Mouse (Mus musculus): ENCODE data around the gene Zbtb44. TPM values are rescaled to one million over a fixed set of nuclear protein-coding genes. Genes with fewer than 3 reads are reported as not detected.

The Zbtb44 gene
- total RNA-seq, 1 experiment: 33.7 TPM

- in situ Hi-C loops (cut with MboI; ENCODE audit: low sequenced_read_pairs in 2 of 2, unreplicated experiment in 2 of 2): no loop called here
- Histone ChIP-seq H3K36me3 (ENCODE audit: control insufficient read depth, insufficient read depth, low read length, poor library complexity, severe bottlenecking) (no peaks in the 10 kb centered on the region), H3K9ac (ENCODE audit: insufficient read depth, low read depth, low read length, poor library complexity, severe bottlenecking) (no peak overlapping the region), H3K9me3 (ENCODE audit: control insufficient read depth, insufficient read depth, low read depth, low read length) (no peaks in the 10 kb centered on the region), H3K4me3 (ENCODE audit: insufficient read depth in 1 of 2, low read depth in 1 of 2, low read length in 2 of 2, poor library complexity in 1 of 2, severe bottlenecking in 1 of 2) (no peak overlapping the region), H3K4me1 (ENCODE audit: control insufficient read depth in 2 of 2, insufficient read depth in 2 of 2, low read length in 2 of 2, poor library complexity in 1 of 2) (peaks cover 3 to 4% of the 10 kb centered on the region in 2 experiments; a peak in 3 of 4 replicates), H3K27ac (ENCODE audit: insufficient read depth, low read depth, low read length, poor library complexity, severe bottlenecking) (peak overlapping the region; percentile 93)
- no peak for DNase-seq (ENCODE audit: low read depth, low spot score)
- TF ChIP-seq ZNF384 (IDR thresholded peaks at IDR 0.05; ENCODE audit: low read depth, low read length) (no peak), ZC3H11A (IDR thresholded peaks at IDR 0.05; ENCODE audit: borderline replicate concordance, low read depth, low read length) (no peak), CHD2 (IDR thresholded peaks at IDR 0.05; ENCODE audit: low read depth, low read length) (no peak), MAFK (IDR thresholded peaks at IDR 0.05; ENCODE audit: insufficient read depth, low read depth, low read length) (no peak), HCFC1 (IDR thresholded peaks at IDR 0.05; ENCODE audit: borderline replicate concordance, insufficient read depth, low read length) (no peak)
Observed at GRCm38 (mm10) chr9:31018158-31018557, 12.3 kb upstream of the Zbtb44 start.

GRCm38 (mm10) chr9:31018705-31019104 is 11.7 kb upstream of the Zbtb44 start:
- peak overlapping the region; percentile 93 for H3K27ac ChIP-seq (ENCODE audit: insufficient read depth, low read depth, low read length, poor library complexity, severe bottlenecking)

GRCm38 (mm10) chr9:31028251-31028650 is 2.2 kb upstream of the Zbtb44 start:
- no peak for DNase-seq (ENCODE audit: low read depth, low spot score)
- no peak overlapping the region; the same call in 1 of the 2 replicates for H3K27ac ChIP-seq (ENCODE audit: insufficient read depth, low read depth, low read length, poor library complexity, severe bottlenecking)
- TF ChIP-seq ZNF384 (IDR thresholded peaks at IDR 0.05; ENCODE audit: low read depth, low read length) (no peak), MAFK (IDR thresholded peaks at IDR 0.05; ENCODE audit: insufficient read depth, low read depth, low read length) (no peak), CHD2 (IDR thresholded peaks at IDR 0.05; ENCODE audit: low read depth, low read length) (no peak), ZC3H11A (IDR thresholded peaks at IDR 0.05; ENCODE audit: borderline replicate concordance, low read depth, low read length) (no peak), HCFC1 (IDR thresholded peaks at IDR 0.05; ENCODE audit: borderline replicate concordance, insufficient read depth, low read length) (no peak)

More at GRCm38 (mm10) chr9:31018705-31019104, 11.7 kb upstream of the Zbtb44 start:
- no peaks in the 10 kb centered on the region for H3K9me3 ChIP-seq (ENCODE audit: control insufficient read depth, insufficient read depth, low read depth, low read length)
- no peak overlapping the region for H3K9ac ChIP-seq (ENCODE audit: insufficient read depth, low read depth, low read length, poor library complexity, severe bottlenecking)
- in situ Hi-C loops (cut with MboI; ENCODE audit: low sequenced_read_pairs in 2 of 2, unreplicated experiment in 2 of 2): no loop called here
- no peak overlapping the region for H3K4me3 ChIP-seq (ENCODE audit: insufficient read depth in 1 of 2, low read depth in 1 of 2, low read length in 2 of 2, poor library complexity in 1 of 2, severe bottlenecking in 1 of 2)
- DNase-seq (ENCODE audit: low read depth, low spot score): peak; percentile 89
- no peaks in the 10 kb centered on the region for H3K36me3 ChIP-seq (ENCODE audit: control insufficient read depth, insufficient read depth, low read length, poor library complexity, severe bottlenecking)
- peaks cover 3 to 4% of the 10 kb centered on the region in 2 experiments; a peak in 3 of 4 replicates for H3K4me1 ChIP-seq (ENCODE audit: control insufficient read depth in 2 of 2, insufficient read depth in 2 of 2, low read length in 2 of 2, poor library complexity in 1 of 2)
- TF ChIP-seq HCFC1 (IDR thresholded peaks at IDR 0.05; ENCODE audit: borderline replicate concordance, insufficient read depth, low read length) (no peak), ZC3H11A (IDR thresholded peaks at IDR 0.05; ENCODE audit: borderline replicate concordance, low read depth, low read length) (no peak), ZNF384 (IDR thresholded peaks at IDR 0.05; ENCODE audit: low read depth, low read length) (no peak), CHD2 (IDR thresholded peaks at IDR 0.05; ENCODE audit: low read depth, low read length) (peak; percentile 91), MAFK (IDR thresholded peaks at IDR 0.05; ENCODE audit: insufficient read depth, low read depth, low read length) (no peak)

GRCm38 (mm10) chr9:31029751-31030511 is 513 bp upstream of the Zbtb44 start:
- H3K9ac ChIP-seq (ENCODE audit: insufficient read depth, low read depth, low read length, poor library complexity, severe bottlenecking): peak overlapping the region; percentile 95
- no peak for TF ChIP-seq CHD2 (IDR thresholded peaks at IDR 0.05; ENCODE audit: low read depth, low read length)
- no peak for TF ChIP-seq ZNF384 (IDR thresholded peaks at IDR 0.05; ENCODE audit: low read depth, low read length)
- no peak for TF ChIP-seq MAFK (IDR thresholded peaks at IDR 0.05; ENCODE audit: insufficient read depth, low read depth, low read length)
- 0 out of 2 replicates have a peak, but pooled peaks have one; percentile 6 for TF ChIP-seq HCFC1 (IDR thresholded peaks at IDR 0.05; ENCODE audit: borderline replicate concordance, insufficient read depth, low read length)
- no peak for TF ChIP-seq ZC3H11A (IDR thresholded peaks at IDR 0.05; ENCODE audit: borderline replicate concordance, low read depth, low read length)
- peak; percentile 90 for DNase-seq (ENCODE audit: low read depth, low spot score)
- H3K9me3 ChIP-seq (ENCODE audit: control insufficient read depth, insufficient read depth, low read depth, low read length): no peaks in the 10 kb centered on the region
- in situ Hi-C loops (cut with MboI; ENCODE audit: low sequenced_read_pairs in 2 of 2, unreplicated experiment in 2 of 2): no loop called here
- peaks cover 0 to 3% of the 10 kb centered on the region in 2 experiments; a peak in 1 of 4 replicates for H3K4me1 ChIP-seq (ENCODE audit: control insufficient read depth in 2 of 2, insufficient read depth in 2 of 2, low read length in 2 of 2, poor library complexity in 1 of 2)
- peak overlapping the region; percentile 93 for H3K27ac ChIP-seq (ENCODE audit: insufficient read depth, low read depth, low read length, poor library complexity, severe bottlenecking)
- H3K4me3 ChIP-seq (ENCODE audit: insufficient read depth in 1 of 2, low read depth in 1 of 2, low read length in 2 of 2, poor library complexity in 1 of 2, severe bottlenecking in 1 of 2): peak overlapping the region; percentile 95
- no peaks in the 10 kb centered on the region for H3K36me3 ChIP-seq (ENCODE audit: control insufficient read depth, insufficient read depth, low read length, poor library complexity, severe bottlenecking)

More at GRCm38 (mm10) chr9:31028251-31028650, 2.2 kb upstream of the Zbtb44 start:
- in situ Hi-C loops (cut with MboI; ENCODE audit: low sequenced_read_pairs in 2 of 2, unreplicated experiment in 2 of 2): no loop called here
- no peaks in the 10 kb centered on the region for H3K36me3 ChIP-seq (ENCODE audit: control insufficient read depth, insufficient read depth, low read length, poor library complexity, severe bottlenecking)
- H3K9me3 ChIP-seq (ENCODE audit: control insufficient read depth, insufficient read depth, low read depth, low read length): no peaks in the 10 kb centered on the region
- H3K4me1 ChIP-seq (ENCODE audit: control insufficient read depth in 2 of 2, insufficient read depth in 2 of 2, low read length in 2 of 2, poor library complexity in 1 of 2): peaks cover 0 to 3% of the 10 kb centered on the region in 2 experiments; a peak in 1 of 4 replicates
- H3K9ac ChIP-seq (ENCODE audit: insufficient read depth, low read depth, low read length, poor library complexity, severe bottlenecking): no peak overlapping the region
- H3K4me3 ChIP-seq (ENCODE audit: insufficient read depth in 1 of 2, low read depth in 1 of 2, low read length in 2 of 2, poor library complexity in 1 of 2, severe bottlenecking in 1 of 2): no peak overlapping the region
